ENCODE assay signal across 22 mouse cellular contexts in genomic region chr5:52457154-52457553, GRCm38 (mm10). TPM values are rescaled to one million over a fixed set of nuclear protein-coding genes. Genes with fewer than 3 reads are reported as not detected.
DNase-seq lines count a peak whose midpoint lies in the region; ATAC-seq and TF ChIP-seq lines count a peak whose summit lies in the region.
"Had no signal": no experiment of that assay in that cellular context is flagged by ENCODE, and none has a peak within 500 bp of the region (broad histone marks: within the 10 kb centered on the region; RNA-seq: fewer than 3 reads in every experiment).

No protein-coding gene starts in this region.

- H3K9me3 ChIP-seq in forebrain, embryonic 13.5 days (replicated peaks) = no peaks in the 10 kb centered on the region
- no peaks in the 10 kb centered on the region for H3K9me3 ChIP-seq in forebrain, embryonic 10.5 days
- peaks cover 15% of the 10 kb centered on the region for H3K9me3 ChIP-seq in megakaryocyte, embryonic 14.5 days
- no peaks in the 10 kb centered on the region for H3K9me3 ChIP-seq in intestine, embryonic 16.5 days (ENCODE audit: control insufficient read depth, low read length)
- H3K9me3 ChIP-seq: heart, embryonic 12.5 days; heart, embryonic 15.5 days; hindbrain, embryonic 10.5 days; hindbrain, embryonic 13.5 days; intestine, embryonic 15.5 days had no signal

- no peak for DNase-seq in forebrain, embryonic 10.5 days (ENCODE audit: extremely low spot score, low spot score)
- DNase-seq in brain, embryonic 14.5 days (ENCODE audit: low read depth) = peak; percentile 70
- DNase-seq: adrenal gland, adult 8-10 months; adrenal gland, postnatal 25 days; cerebellum, adult 18-20 months; cerebellum, adult 9-10 months; cerebellum, postnatal 14 days; gastrocnemius, postnatal 25 days; heart, adult 18-20 months; heart, postnatal 10 days; heart, postnatal 36 days had no signal

- 68% methylated on average over 6 of the region's 6 CpGs for WGBS in forebrain, embryonic 13.5 days
- 83% methylated on average over 6 of the region's 6 CpGs for WGBS in forebrain, embryonic 10.5 days
- 71% methylated on average over 6 of the region's 6 CpGs for WGBS in intestine, embryonic 16.5 days

- no peak for TF ChIP-seq POLR2A in brain, embryonic 14.5 days (IDR thresholded peaks at IDR 0.05; ENCODE audit: borderline replicate concordance, extremely low read depth, insufficient read depth, insufficient read length, poor library complexity, severe bottlenecking)

- ATAC-seq in forebrain, embryonic 13.5 days = 0 out of 2 replicates have a peak, but pooled peaks have one; percentile 26
- no peak for ATAC-seq in megakaryocyte, adult 5-6 weeks (ENCODE audit: poor library complexity, severe bottlenecking)
- ATAC-seq in intestine, embryonic 16.5 days = no peak
- ATAC-seq: activated CD4-positive, CD25-positive, alpha-beta regulatory T cell, adult 4 months; hindbrain, embryonic 16.5 days; intestine, embryonic 15.5 days had no signal

- H3K27ac ChIP-seq in forebrain, embryonic 13.5 days = peak overlapping the region; percentile 35; the same call in 1 of the 2 replicates
- H3K27ac ChIP-seq in forebrain, embryonic 10.5 days = no peak overlapping the region
- H3K27ac ChIP-seq in intestine, embryonic 16.5 days (ENCODE audit: low read length) = no peak overlapping the region
- H3K27ac ChIP-seq: heart, embryonic 15.5 days; hindbrain, embryonic 10.5 days; hindbrain, embryonic 13.5 days; intestine, embryonic 15.5 days had no signal

- peaks cover 8% of the 10 kb centered on the region for H3K4me1 ChIP-seq in forebrain, embryonic 13.5 days
- H3K4me1 ChIP-seq in forebrain, embryonic 10.5 days = 0 out of 2 replicates have a peak, but pooled peaks cover 3% of the 10 kb centered on the region
- no peaks in the 10 kb centered on the region for H3K4me1 ChIP-seq in megakaryocyte, embryonic 14.5 days
- H3K4me1 ChIP-seq in intestine, embryonic 16.5 days (ENCODE audit: control insufficient read depth, insufficient read depth, low read length) = no peaks in the 10 kb centered on the region
- H3K4me1 ChIP-seq: hindbrain, embryonic 10.5 days; intestine, embryonic 15.5 days had no signal

- no peak overlapping the region for H3K4me3 ChIP-seq in forebrain, embryonic 13.5 days
- H3K4me3 ChIP-seq in forebrain, embryonic 10.5 days = no peak overlapping the region
- peak overlapping the region; percentile 50 for H3K4me3 ChIP-seq in megakaryocyte, embryonic 14.5 days (replicated peaks)
- no peak overlapping the region for H3K4me3 ChIP-seq in intestine, embryonic 16.5 days (ENCODE audit: low read length)
- H3K4me3 ChIP-seq: heart, embryonic 12.5 days; heart, embryonic 15.5 days; hindbrain, embryonic 10.5 days; hindbrain, embryonic 13.5 days; intestine, embryonic 15.5 days had no signal

- no peaks in the 10 kb centered on the region for H3K27me3 ChIP-seq in forebrain, embryonic 13.5 days
- no peaks in the 10 kb centered on the region for H3K27me3 ChIP-seq in forebrain, embryonic 10.5 days (ENCODE audit: poor library complexity, severe bottlenecking)
- H3K27me3 ChIP-seq in megakaryocyte, embryonic 14.5 days (replicated peaks) = no peaks in the 10 kb centered on the region
- H3K27me3 ChIP-seq in intestine, embryonic 16.5 days (replicated peaks; ENCODE audit: control insufficient read depth, insufficient read depth, low read length) = no peaks in the 10 kb centered on the region
- H3K27me3 ChIP-seq: heart, embryonic 12.5 days; heart, embryonic 15.5 days; hindbrain, embryonic 13.5 days; intestine, embryonic 15.5 days had no signal

- TF ChIP-seq CTCF in brain, embryonic 14.5 days (IDR thresholded peaks at IDR 0.05; ENCODE audit: borderline replicate concordance, extremely low read depth, insufficient read depth, insufficient read length) = no peak

- H3K4me2 ChIP-seq in forebrain, embryonic 13.5 days = no peak overlapping the region
- H3K4me2 ChIP-seq in intestine, embryonic 16.5 days (ENCODE audit: low read depth, low read length) = no peak overlapping the region
- H3K4me2 ChIP-seq: heart, embryonic 12.5 days; heart, embryonic 15.5 days; hindbrain, embryonic 13.5 days; intestine, embryonic 15.5 days had no signal

- H3K9ac ChIP-seq in forebrain, embryonic 13.5 days = no peak overlapping the region
- no peak overlapping the region for H3K9ac ChIP-seq in intestine, embryonic 16.5 days (ENCODE audit: low read depth, low read length)
- H3K9ac ChIP-seq: heart, embryonic 12.5 days; heart, embryonic 15.5 days; hindbrain, embryonic 13.5 days; intestine, embryonic 15.5 days had no signal

- H3K36me3 ChIP-seq in forebrain, embryonic 13.5 days (ENCODE audit: poor library complexity, severe bottlenecking) = no peaks in the 10 kb centered on the region
- H3K36me3 ChIP-seq in forebrain, embryonic 10.5 days (replicated peaks) = no peaks in the 10 kb centered on the region
- H3K36me3 ChIP-seq in megakaryocyte, embryonic 14.5 days (replicated peaks; ENCODE audit: low read length) = no peaks in the 10 kb centered on the region
- no peaks in the 10 kb centered on the region for H3K36me3 ChIP-seq in intestine, embryonic 16.5 days (ENCODE audit: control insufficient read depth, insufficient read depth, low read length)
- H3K36me3 ChIP-seq: heart, embryonic 12.5 days; heart, embryonic 15.5 days; hindbrain, embryonic 10.5 days; hindbrain, embryonic 13.5 days; intestine, embryonic 15.5 days had no signal

RNA-seq across cellular contexts. Expression of gene Ccdc149, which starts 14.2 kb away (rescaled TPM):
- 6.7 and 7.0 TPM in 2 replicates for polyA plus RNA-seq in forebrain, embryonic 13.5 days (2015; fragmentation: Nextera tagmentation; extraction: Ambion mirVana)
- polyA plus RNA-seq in forebrain, embryonic 10.5 days (2016; fragmentation: Nextera tagmentation; extraction: Ambion mirVana) = 1.5 and 2.7 TPM in 2 replicates
- 0.07 TPM in 1 of 2 replicates, not detected in the other for polyA plus RNA-seq in megakaryocyte, embryonic 14.5 days (2012; ENCODE audit: insufficient read depth, low replicate concordance)
- total RNA-seq in megakaryocyte, adult 5-6 weeks (2015) = 0.09 TPM in 1 of 2 replicates, not detected in the other
- total RNA-seq in megakaryocyte, adult 5-6 weeks (2017) = not detected in 2 replicates
- 8.0 and 11.3 TPM in 2 replicates for polyA plus RNA-seq in brain, embryonic 14.5 days (2012; rRNA removed)
- 2.8 and 3.2 TPM in 2 replicates for polyA plus RNA-seq in intestine, embryonic 16.5 days (2015; fragmentation: Nextera tagmentation; extraction: Ambion mirVana)
- polyA plus RNA-seq: activated CD4-positive, CD25-positive, alpha-beta regulatory T cell, adult 4 months had no signal
